Mouse (Mus musculus): ENCODE data around the gene Fasn. TPM values are rescaled to one million over a fixed set of nuclear protein-coding genes. Genes with fewer than 3 reads are reported as not detected.
"Not testable (repeated sequence)": the region's sequence is repeated elsewhere in the genome, so short reads cannot be mapped to it uniquely, and the experiment has no call there.

The Fasn gene
- total RNA-seq (2021) = 100 to 1,000 TPM; 168 to 171 TPM

GRCm38 (mm10) chr11:120823956-120824786 is at the start of gene Fasn:
TSS of gene Fasn (minus strand) at chr11:120824547.
- intact Hi-C loops (cut with DNase I) = no loop called here
- DNase-seq (ENCODE audit: low spot score in 2 of 2) = peak; percentile 99

- intact Hi-C loops (cut with DNase I) = no loop called here
- peak in 1 of 2 experiments; percentile 5 for DNase-seq (ENCODE audit: low spot score in 2 of 2)
Observed at GRCm38 (mm10) chr11:120873206-120873605, 48.9 kb upstream of the Fasn start.

GRCm38 (mm10) chr11:120871521-120871920 is 47.2 kb upstream of the Fasn start:
- intact Hi-C loops (cut with DNase I) = no loop called here
- no peak for DNase-seq (ENCODE audit: low spot score in 2 of 2)

- no peak for DNase-seq (ENCODE audit: low spot score in 2 of 2)
- intact Hi-C loops (cut with DNase I) = no loop called here
Observed at GRCm38 (mm10) chr11:120865816-120866215, 41.5 kb upstream of the Fasn start.

GRCm38 (mm10) chr11:120862819-120863218 is 38.5 kb upstream of the Fasn start:
- intact Hi-C loops (cut with DNase I) = no loop called here
- no peak for DNase-seq (ENCODE audit: low spot score in 2 of 2)

- intact Hi-C loops (cut with DNase I); DNase-seq (ENCODE audit: low spot score in 2 of 2): not testable (repeated sequence)
Observed at GRCm38 (mm10) chr11:120855938-120856337, 31.6 kb upstream of the Fasn start.

GRCm38 (mm10) chr11:120853788-120854187 is 29.4 kb upstream of the Fasn start:
- no peak for DNase-seq (ENCODE audit: low spot score in 2 of 2)
- intact Hi-C loops (cut with DNase I) = no loop called here

GRCm38 (mm10) chr11:120853158-120853557 is 28.8 kb upstream of the Fasn start:
- no peak for DNase-seq (ENCODE audit: low spot score in 2 of 2)

GRCm38 (mm10) chr11:120852083-120852935 is 28.0 kb upstream of the Fasn start:
- intact Hi-C loops (cut with DNase I) = no loop called here
- no peak for DNase-seq (ENCODE audit: low spot score in 2 of 2)

More at GRCm38 (mm10) chr11:120853158-120853557, 28.8 kb upstream of the Fasn start:
- intact Hi-C loops (cut with DNase I) = no loop called here

- intact Hi-C loops (cut with DNase I) = no loop called here
- no peak for DNase-seq (ENCODE audit: low spot score in 2 of 2)
Observed at GRCm38 (mm10) chr11:120851582-120851981, 27.2 kb upstream of the Fasn start.

- intact Hi-C loops (cut with DNase I) = no loop called here
- no peak for DNase-seq (ENCODE audit: low spot score in 2 of 2)
Observed at GRCm38 (mm10) chr11:120851132-120851531, 26.8 kb upstream of the Fasn start.

GRCm38 (mm10) chr11:120850331-120851030 is 26.1 kb upstream of the Fasn start:
- intact Hi-C loops (cut with DNase I) = no loop called here
- no peak for DNase-seq (ENCODE audit: low spot score in 2 of 2)

GRCm38 (mm10) chr11:120846725-120847475 is 22.6 kb upstream of the Fasn start:
- peak in 1 of 2 experiments; percentile 60 for DNase-seq (ENCODE audit: low spot score in 2 of 2)
- intact Hi-C loops (cut with DNase I) = no loop called here

- intact Hi-C loops (cut with DNase I) = no loop called here
- no peak for DNase-seq (ENCODE audit: low spot score in 2 of 2)
Observed at GRCm38 (mm10) chr11:120844329-120844728, 20.0 kb upstream of the Fasn start.

GRCm38 (mm10) chr11:120833555-120834280 is 9.4 kb upstream of the Fasn start:
- peak in 1 of 2 experiments; percentile 34 for DNase-seq (ENCODE audit: low spot score in 2 of 2)

GRCm38 (mm10) chr11:120832962-120833361 is 8.6 kb upstream of the Fasn start:
- intact Hi-C loops (cut with DNase I); DNase-seq (ENCODE audit: low spot score in 2 of 2): not testable (repeated sequence)

More at GRCm38 (mm10) chr11:120833555-120834280, 9.4 kb upstream of the Fasn start:
- intact Hi-C loops (cut with DNase I) = no loop called here

GRCm38 (mm10) chr11:120831659-120832440 is 7.5 kb upstream of the Fasn start:
- intact Hi-C loops (cut with DNase I) = no loop called here
- DNase-seq (ENCODE audit: low spot score in 2 of 2) = no peak

- intact Hi-C loops (cut with DNase I) = no loop called here
- DNase-seq (ENCODE audit: low spot score in 2 of 2) = no peak
Observed at GRCm38 (mm10) chr11:120830686-120831085, 6.3 kb upstream of the Fasn start.

Measured in left cerebral cortex, postnatal 25 days (tissue).